8 mouse cellular contexts compared by ENCODE assay signal in the genomic region with DNA sequence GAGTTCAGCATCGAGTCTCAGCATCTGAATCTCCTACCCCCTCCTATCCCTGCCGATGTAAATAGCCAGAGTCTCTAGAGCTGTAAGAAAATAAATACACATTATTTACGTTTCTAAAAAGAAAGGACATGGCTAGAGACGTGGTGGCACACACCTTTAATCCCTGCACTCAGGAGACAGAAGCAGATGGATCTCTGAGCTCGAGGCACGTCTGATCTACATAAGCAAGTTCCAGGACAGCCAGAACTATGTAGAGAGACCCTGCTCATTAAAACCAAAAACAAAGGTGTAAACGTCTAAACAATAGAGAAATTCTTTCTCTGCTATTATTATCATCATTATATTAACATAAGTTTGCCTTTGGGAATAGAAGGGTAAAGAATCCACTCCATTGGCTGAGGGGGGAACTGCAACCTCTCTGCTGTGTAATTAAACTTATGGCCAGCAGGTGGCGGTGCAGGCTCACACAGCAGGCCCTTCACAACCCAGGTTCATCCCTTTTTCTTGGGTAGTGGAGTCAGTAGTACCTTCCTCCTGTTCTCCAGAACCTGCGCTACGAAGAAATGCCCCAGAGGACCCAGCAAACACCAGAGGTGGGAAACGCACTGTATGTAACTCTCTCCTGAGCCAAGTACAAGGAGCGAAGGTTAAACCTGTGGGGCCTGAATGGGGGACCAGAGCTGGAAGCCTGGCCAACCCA. TPM values are rescaled to one million over a fixed set of nuclear protein-coding genes. Genes with fewer than 3 reads are reported as not detected.
A peak's percentile ranks its signal among the peaks of the same experiment; 100 is the strongest.
DNase-seq lines count a peak whose midpoint lies in the region; ATAC-seq and TF ChIP-seq lines count a peak whose summit lies in the region.

No protein-coding gene starts in this region.

- no peaks in the 10 kb centered on the region for H3K79me2 ChIP-seq in C2C12 (ENCODE audit: control insufficient read depth, insufficient read depth)

- no peaks in the 10 kb centered on the region for H3K9me3 ChIP-seq in embryonic facial prominence, embryonic 13.5 days
- H3K9me3 ChIP-seq in heart, embryonic 12.5 days (replicated peaks): no peaks in the 10 kb centered on the region
- no peaks in the 10 kb centered on the region for H3K9me3 ChIP-seq in kidney, embryonic 15.5 days (replicated peaks)

- no peaks in the 10 kb centered on the region for H3K36me3 ChIP-seq in C2C12 (ENCODE audit: control insufficient read depth, insufficient read depth)
- H3K36me3 ChIP-seq in embryonic facial prominence, embryonic 13.5 days: no peaks in the 10 kb centered on the region
- H3K36me3 ChIP-seq in heart, embryonic 12.5 days: no peaks in the 10 kb centered on the region
- H3K36me3 ChIP-seq in kidney, embryonic 15.5 days: no peaks in the 10 kb centered on the region

- peaks cover 3% of the 10 kb centered on the region; the same call in 1 of the 2 replicates for H3K4me1 ChIP-seq in embryonic facial prominence, embryonic 13.5 days
- no peaks in the 10 kb centered on the region for H3K4me1 ChIP-seq in heart, embryonic 12.5 days (replicated peaks)
- peaks cover 3% of the 10 kb centered on the region; the same call in 1 of the 2 replicates for H3K4me1 ChIP-seq in kidney, embryonic 15.5 days

- 35% methylated on average over 12 of the region's 12 CpGs for WGBS in embryonic facial prominence, embryonic 13.5 days
- WGBS in heart, embryonic 12.5 days: 33% methylated on average over 12 of the region's 12 CpGs
- 33% methylated on average over 12 of the region's 12 CpGs for WGBS in kidney, embryonic 15.5 days

- H3K27ac ChIP-seq in embryonic facial prominence, embryonic 13.5 days: no peak overlapping the region
- no peak overlapping the region for H3K27ac ChIP-seq in heart, embryonic 12.5 days (ENCODE audit: poor library complexity, severe bottlenecking)
- no peak overlapping the region for H3K27ac ChIP-seq in kidney, embryonic 15.5 days

- no peaks in the 10 kb centered on the region for H3K79me3 ChIP-seq in C2C12 (ENCODE audit: low read depth)

- H3K4me2 ChIP-seq in embryonic facial prominence, embryonic 13.5 days: peak overlapping the region; percentile 31; the same call in 1 of the 2 replicates
- peak overlapping the region; percentile 37; the same call in 1 of the 2 replicates for H3K4me2 ChIP-seq in heart, embryonic 12.5 days
- peak overlapping the region; percentile 37 for H3K4me2 ChIP-seq in kidney, embryonic 15.5 days

- ATAC-seq in embryonic facial prominence, embryonic 13.5 days (ENCODE audit: insufficient number of reproducible peaks, insufficient read depth, low FRiP score, low TSS enrichment, low read depth): no peak; the same call in 1 of the 2 replicates
- ATAC-seq in heart, embryonic 12.5 days (ENCODE audit: insufficient number of reproducible peaks, low FRiP score): 0 out of 2 replicates have a peak, but pooled peaks have one; percentile 38
- peak; percentile 74 for ATAC-seq in kidney, embryonic 15.5 days (replicated peaks; ENCODE audit: low FRiP score)
- ATAC-seq in monocyte, adult 5-6 weeks (replicated peaks; ENCODE audit: insufficient number of reproducible peaks, low FRiP score, low TSS enrichment, poor library complexity, severe bottlenecking): peak; percentile 76; the same call in 1 of the 2 replicates

- no peak overlapping the region for H3K4me3 ChIP-seq in C2C12 (ENCODE audit: insufficient read depth, poor library complexity, severe bottlenecking)
- H3K4me3 ChIP-seq in embryonic facial prominence, embryonic 13.5 days: no peak overlapping the region
- no peak overlapping the region for H3K4me3 ChIP-seq in heart, embryonic 12.5 days
- no peak overlapping the region for H3K4me3 ChIP-seq in kidney, embryonic 15.5 days (replicated peaks)

- TF ChIP-seq CTCF in C2C12 (IDR thresholded peaks at IDR 0.05; ENCODE audit: control insufficient read depth, insufficient read depth, insufficient read length): peak; percentile 74

- no peak overlapping the region for H3ac ChIP-seq in C2C12 (ENCODE audit: control insufficient read depth, insufficient read length, low read depth)

- peak overlapping the region; percentile 46; the same call in 1 of the 2 replicates for H3K9ac ChIP-seq in embryonic facial prominence, embryonic 13.5 days
- H3K9ac ChIP-seq in heart, embryonic 12.5 days: no peak overlapping the region
- no peak overlapping the region for H3K9ac ChIP-seq in kidney, embryonic 15.5 days

- no peaks in the 10 kb centered on the region for H3K27me3 ChIP-seq in C2C12 (ENCODE audit: control insufficient read depth, insufficient read depth, insufficient read length)
- H3K27me3 ChIP-seq in embryonic facial prominence, embryonic 13.5 days: 0 out of 2 replicates have a peak, but pooled peaks cover 3% of the 10 kb centered on the region
- 0 out of 2 replicates have a peak, but pooled peaks cover 5% of the 10 kb centered on the region for H3K27me3 ChIP-seq in heart, embryonic 12.5 days (replicated peaks)
- no peaks in the 10 kb centered on the region for H3K27me3 ChIP-seq in kidney, embryonic 15.5 days

- DNase-seq in adrenal gland, postnatal 36 days: peak; percentile 70 to 74
- peak; percentile 78 for DNase-seq in liver
- peak; percentile 30 to 43 for DNase-seq in spleen, postnatal 36 days (ENCODE audit: low spot score in 2 of 2)

TF ChIP-seq in C2C12, 6 proteins besides CTCF, POLR2A, EP300 and RAD21:
- TF ChIP-seq MYOG (IDR thresholded peaks at IDR 0.05; ENCODE audit: control insufficient read depth, extremely low read depth, insufficient read length): no peak
- TF ChIP-seq USF1 (IDR thresholded peaks at IDR 0.05; ENCODE audit: low read depth): no peak
- no peak for TF ChIP-seq MYOD1 (IDR thresholded peaks at IDR 0.05; ENCODE audit: control insufficient read depth, insufficient read length, low read depth)
- no peak for TF ChIP-seq CEBPB (IDR thresholded peaks at IDR 0.05; ENCODE audit: low read depth)
- no peak for TF ChIP-seq MAX (IDR thresholded peaks at IDR 0.05)
- no peak for TF ChIP-seq FOSL1 (IDR thresholded peaks at IDR 0.05; ENCODE audit: insufficient read depth, low read length, poor library complexity, severe bottlenecking)

RNA-seq across cellular contexts. Expression of a gene that starts 48.0 kb away (rescaled TPM):
- polyA plus RNA-seq in C2C12 (2012; fragmentation: generic; extraction: Trizol): 21.5 TPM
- total RNA-seq in adrenal gland, postnatal 36 days (2021): 10 to 100 TPM; 79.6 to 97.2 TPM
- 105 and 107 TPM in 2 replicates for polyA plus RNA-seq in embryonic facial prominence, embryonic 13.5 days (2015; fragmentation: Nextera tagmentation; extraction: Ambion mirVana)
- polyA plus RNA-seq in heart, embryonic 12.5 days (2016; fragmentation: Nextera tagmentation; extraction: Ambion mirVana): 60.1 and 63.9 TPM in 2 replicates
- 92.2 and 95.1 TPM in 2 replicates for polyA plus RNA-seq in kidney, embryonic 15.5 days (2015; fragmentation: Nextera tagmentation; extraction: Ambion mirVana)
- total RNA-seq in monocyte, adult 5-6 weeks (2017): 127 to 181 TPM (median 138 TPM) in 3 replicates
